Mouse (Mus musculus): ENCODE results near the gene Denr. TPM values are rescaled to one million over a fixed set of nuclear protein-coding genes. Genes with fewer than 3 reads are reported as not detected.

Denr gene
- polyA plus RNA-seq, 1 experiment = 91.3 TPM

DNA sequence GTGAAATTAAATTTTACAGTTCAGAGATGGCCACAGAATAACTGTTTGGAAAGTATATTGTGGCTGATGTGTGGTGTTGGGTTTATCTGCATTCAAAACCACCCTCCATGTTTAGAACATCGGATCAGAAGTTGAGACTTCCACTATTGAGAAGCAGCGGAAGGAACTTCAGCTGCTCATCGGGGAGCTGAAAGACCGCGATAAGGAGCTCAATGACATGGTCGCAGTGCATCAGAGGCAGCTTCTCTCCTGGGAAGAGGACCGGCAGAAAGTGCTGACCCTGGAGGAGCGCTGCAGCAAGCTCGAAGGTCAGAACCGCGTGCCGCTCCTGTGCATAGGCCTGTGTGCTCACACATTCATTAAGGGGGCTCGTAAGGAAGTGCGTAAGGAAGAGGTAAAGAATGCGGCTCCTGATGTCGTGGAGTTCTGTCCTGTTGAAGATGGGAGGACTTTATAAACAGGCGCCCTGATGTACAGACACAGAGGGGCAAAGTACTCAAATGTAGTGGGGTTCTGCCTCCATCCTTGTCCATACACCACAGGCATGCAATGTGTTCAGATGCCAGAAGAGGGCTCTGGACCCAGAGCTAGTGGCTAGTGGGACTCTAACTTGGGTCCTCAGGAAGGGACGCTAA lies 27.1 kb downstream of the Denr start:
- peaks cover 50% of the 10 kb centered on the region for H3K4me1 ChIP-seq
- TF ChIP-seq GATA1 (IDR thresholded peaks at IDR 0.05; ENCODE audit: borderline replicate concordance, low read length) (no peak), FLI1 (IDR thresholded peaks at IDR 0.05; ENCODE audit: low read length) (no peak)
- H3K4me3 ChIP-seq (replicated peaks) = peak overlapping the region; percentile 72

DNA sequence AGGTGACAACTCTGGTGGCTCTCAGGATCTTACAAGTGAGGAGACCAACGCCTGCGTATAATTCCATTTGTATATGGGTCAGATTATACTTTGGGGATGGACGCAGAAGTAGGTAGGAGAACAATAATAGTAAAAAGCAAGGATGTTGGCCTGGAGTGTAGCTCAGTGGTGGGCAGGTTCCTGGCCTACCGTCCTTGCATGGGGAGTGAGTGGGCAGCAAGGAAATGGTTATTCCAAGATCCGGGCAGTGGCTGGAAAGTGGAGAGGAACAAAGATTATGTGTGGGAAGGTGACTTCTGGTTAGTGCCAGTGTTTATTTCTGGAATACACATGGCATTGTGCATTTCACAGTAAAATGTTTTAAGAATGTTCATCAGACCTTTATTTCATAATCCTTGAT lies 29.0 kb downstream of the Denr start:
- no peak overlapping the region for H3K4me3 ChIP-seq (replicated peaks)
- TF ChIP-seq GATA1 (IDR thresholded peaks at IDR 0.05; ENCODE audit: borderline replicate concordance, low read length) (no peak), FLI1 (IDR thresholded peaks at IDR 0.05; ENCODE audit: low read length) (no peak)
- H3K36me3 ChIP-seq (replicated peaks; ENCODE audit: low read length) = peaks cover 5% of the 10 kb centered on the region
- no peaks in the 10 kb centered on the region for H3K9me3 ChIP-seq
- H3K27me3 ChIP-seq (replicated peaks) = peaks cover 2% of the 10 kb centered on the region
- peaks cover 46% of the 10 kb centered on the region for H3K4me1 ChIP-seq

More for the DNA sequence above, 27.1 kb downstream of the Denr start:
- H3K9me3 ChIP-seq = no peaks in the 10 kb centered on the region
- H3K27me3 ChIP-seq (replicated peaks) = peaks cover 2% of the 10 kb centered on the region
- H3K36me3 ChIP-seq (replicated peaks; ENCODE audit: low read length) = peaks cover 5% of the 10 kb centered on the region

DNA sequence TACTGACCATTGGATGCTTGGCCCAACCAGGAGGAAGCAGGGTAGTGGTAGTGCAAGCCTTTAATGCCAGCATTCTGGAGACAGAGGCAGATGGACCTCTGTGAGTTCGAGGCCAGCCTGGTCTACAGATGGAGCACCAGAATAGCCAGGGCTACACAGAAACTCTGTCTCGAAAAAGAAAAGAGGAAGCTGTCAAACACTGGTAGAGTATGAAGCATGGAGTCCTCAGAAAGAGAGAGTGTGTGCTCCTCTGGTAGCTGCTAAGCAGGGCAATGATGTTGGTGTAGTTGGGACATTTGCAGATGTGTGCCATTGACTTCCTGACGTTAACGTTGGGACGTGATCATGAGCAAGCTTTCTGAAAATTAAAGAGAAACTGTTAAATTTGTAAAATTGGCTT lies 31.5 kb downstream of the Denr start:
- TF ChIP-seq FLI1 (IDR thresholded peaks at IDR 0.05; ENCODE audit: low read length) (no peak), GATA1 (IDR thresholded peaks at IDR 0.05; ENCODE audit: borderline replicate concordance, low read length) (no peak)
- peaks cover 32% of the 10 kb centered on the region for H3K4me1 ChIP-seq
- H3K4me3 ChIP-seq (replicated peaks) = no peak overlapping the region
- no peaks in the 10 kb centered on the region for H3K9me3 ChIP-seq
- H3K27me3 ChIP-seq (replicated peaks) = peaks cover 2% of the 10 kb centered on the region
- H3K36me3 ChIP-seq (replicated peaks; ENCODE audit: low read length) = peaks cover 5% of the 10 kb centered on the region

DNA sequence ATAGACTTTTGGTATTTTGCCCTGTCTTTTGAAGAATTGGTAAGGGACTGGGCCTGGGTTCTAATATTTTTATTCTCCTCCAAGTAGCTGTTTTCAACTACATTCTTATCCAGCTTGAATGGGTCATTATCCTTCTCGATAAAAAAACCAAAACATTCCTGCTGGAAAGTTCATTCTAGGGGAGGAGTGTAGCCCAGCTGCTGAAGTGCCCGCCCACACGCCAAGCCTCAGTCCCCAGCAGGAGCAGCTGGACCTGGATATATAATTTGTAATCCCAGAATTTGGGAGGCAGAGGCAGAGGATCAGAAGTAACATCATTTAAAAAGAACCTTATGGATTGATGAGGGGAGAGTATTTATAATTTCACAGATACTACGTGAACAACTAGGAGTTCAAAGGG lies 39.6 kb downstream of the Denr start:
- TF ChIP-seq FLI1 (IDR thresholded peaks at IDR 0.05; ENCODE audit: low read length) (no peak), GATA1 (IDR thresholded peaks at IDR 0.05; ENCODE audit: borderline replicate concordance, low read length) (no peak)

DNA sequence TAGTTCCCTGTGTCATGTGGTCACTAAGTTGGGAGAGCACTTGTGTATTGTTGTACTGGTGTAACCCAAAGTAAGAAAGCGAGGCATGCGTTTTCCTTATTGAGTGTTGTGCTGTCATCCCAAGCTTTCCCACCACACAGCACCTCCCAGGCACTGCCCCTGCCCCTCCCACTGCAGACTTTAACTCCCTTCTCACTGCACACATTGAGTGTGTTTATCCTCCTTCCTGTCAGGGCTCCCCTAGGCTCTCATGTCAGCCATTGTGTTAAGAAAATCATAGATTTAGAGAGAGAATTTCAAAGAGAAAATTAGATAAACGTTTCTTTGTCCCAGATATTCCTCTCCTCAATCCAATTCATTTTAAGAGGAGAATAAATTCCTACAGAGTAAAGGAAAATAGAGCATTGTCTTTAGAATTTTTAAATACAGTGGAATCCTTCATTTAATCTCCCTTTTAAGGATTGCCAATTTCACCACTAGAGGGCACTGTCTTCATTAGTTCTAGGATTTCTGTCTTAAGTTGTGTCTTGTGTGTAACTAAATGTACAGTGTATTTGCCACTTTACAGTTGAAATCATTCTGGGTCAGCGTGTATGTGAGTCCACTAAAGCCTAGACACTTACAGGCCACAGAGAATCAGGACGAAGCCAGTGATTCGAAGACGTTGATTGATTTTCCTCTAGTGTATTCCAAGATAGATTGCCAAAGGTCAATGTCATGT lies 40.2 kb downstream of the Denr start:
- TF ChIP-seq GATA1 (IDR thresholded peaks at IDR 0.05; ENCODE audit: borderline replicate concordance, low read length) (no peak), FLI1 (IDR thresholded peaks at IDR 0.05; ENCODE audit: low read length) (no peak)
- H3K4me1 ChIP-seq = peaks cover 5% of the 10 kb centered on the region
- peaks cover 11% of the 10 kb centered on the region for H3K27me3 ChIP-seq (replicated peaks)
- no peaks in the 10 kb centered on the region for H3K36me3 ChIP-seq (replicated peaks; ENCODE audit: low read length)
- no peaks in the 10 kb centered on the region for H3K9me3 ChIP-seq
- H3K4me3 ChIP-seq (replicated peaks) = no peak overlapping the region

More for the DNA sequence above, 39.6 kb downstream of the Denr start:
- peaks cover 7% of the 10 kb centered on the region for H3K27me3 ChIP-seq (replicated peaks)
- no peaks in the 10 kb centered on the region for H3K9me3 ChIP-seq
- H3K4me1 ChIP-seq = peaks cover 5% of the 10 kb centered on the region
- H3K36me3 ChIP-seq (replicated peaks; ENCODE audit: low read length) = no peaks in the 10 kb centered on the region
- H3K4me3 ChIP-seq (replicated peaks) = no peak overlapping the region

DNA sequence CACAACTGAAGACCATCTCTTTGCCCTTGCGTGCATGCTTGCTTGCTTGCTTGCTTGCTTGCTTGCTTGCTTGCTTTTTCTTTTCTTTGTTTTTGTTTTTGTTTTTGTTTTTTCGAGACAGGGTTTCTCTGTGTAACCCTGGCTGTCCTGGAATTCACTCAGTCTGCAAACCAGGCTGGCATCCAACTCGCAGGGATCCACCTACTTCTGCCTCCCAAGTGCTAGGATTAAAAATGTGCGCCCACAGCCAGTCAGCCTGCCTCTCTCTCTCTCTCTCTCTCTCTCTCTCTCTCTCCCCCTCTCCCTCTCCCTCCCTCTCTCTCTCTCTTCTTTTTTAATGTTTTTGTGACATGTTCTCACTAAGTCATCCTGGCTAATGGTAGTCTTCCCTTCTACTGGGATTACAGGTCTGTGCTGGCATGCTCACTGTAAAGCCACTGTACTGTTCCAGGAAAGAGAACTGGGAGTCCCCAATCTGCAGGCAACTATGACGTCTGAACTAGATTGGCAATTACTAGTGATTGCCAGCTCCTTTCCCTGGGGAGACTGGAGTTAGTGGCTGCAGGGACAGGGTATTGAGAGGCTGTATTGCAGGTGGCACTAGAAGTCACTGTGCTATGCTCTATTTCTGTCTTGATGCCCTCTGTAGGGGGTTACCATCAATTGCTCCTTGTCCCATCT lies 45.5 kb downstream of the Denr start:
- no peaks in the 10 kb centered on the region for H3K9me3 ChIP-seq

DNA sequence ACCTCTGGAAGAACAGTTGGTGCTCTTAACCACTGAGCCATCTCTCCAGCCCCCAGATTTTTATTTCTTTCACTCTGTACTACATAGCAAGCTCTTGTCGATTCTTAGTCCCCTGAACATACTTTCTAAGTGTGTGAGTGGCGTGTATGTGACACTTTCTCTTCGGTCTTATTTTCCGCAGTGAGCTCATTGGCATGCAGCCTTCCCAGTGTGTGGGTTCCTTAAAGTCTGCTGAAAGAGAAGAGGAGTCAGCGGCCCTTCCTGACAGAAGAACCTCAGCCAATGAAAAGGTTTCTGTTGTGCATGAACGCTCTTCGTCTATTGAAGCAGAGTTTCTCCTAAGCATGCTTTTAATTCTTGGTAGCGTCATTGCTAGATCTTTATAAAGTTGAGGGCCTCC lies 50.2 kb downstream of the Denr start:
- TF ChIP-seq FLI1 (IDR thresholded peaks at IDR 0.05; ENCODE audit: low read length) = no peak
- TF ChIP-seq GATA1 (IDR thresholded peaks at IDR 0.05; ENCODE audit: borderline replicate concordance, low read length) = no peak
- Histone ChIP-seq H3K36me3 (replicated peaks; ENCODE audit: low read length) (no peaks in the 10 kb centered on the region), H3K9me3 (no peaks in the 10 kb centered on the region), H3K4me3 (replicated peaks) (no peak overlapping the region), H3K4me1 (no peaks in the 10 kb centered on the region), H3K27me3 (replicated peaks) (peaks cover 15% of the 10 kb centered on the region)

More for the DNA sequence above, 45.5 kb downstream of the Denr start:
- TF ChIP-seq FLI1 (IDR thresholded peaks at IDR 0.05; ENCODE audit: low read length) (no peak), GATA1 (IDR thresholded peaks at IDR 0.05; ENCODE audit: borderline replicate concordance, low read length) (no peak)
- Histone ChIP-seq H3K4me3 (replicated peaks) (no peak overlapping the region), H3K4me1 (no peaks in the 10 kb centered on the region), H3K36me3 (replicated peaks; ENCODE audit: low read length) (no peaks in the 10 kb centered on the region), H3K27me3 (replicated peaks) (peaks cover 22% of the 10 kb centered on the region)

DNA sequence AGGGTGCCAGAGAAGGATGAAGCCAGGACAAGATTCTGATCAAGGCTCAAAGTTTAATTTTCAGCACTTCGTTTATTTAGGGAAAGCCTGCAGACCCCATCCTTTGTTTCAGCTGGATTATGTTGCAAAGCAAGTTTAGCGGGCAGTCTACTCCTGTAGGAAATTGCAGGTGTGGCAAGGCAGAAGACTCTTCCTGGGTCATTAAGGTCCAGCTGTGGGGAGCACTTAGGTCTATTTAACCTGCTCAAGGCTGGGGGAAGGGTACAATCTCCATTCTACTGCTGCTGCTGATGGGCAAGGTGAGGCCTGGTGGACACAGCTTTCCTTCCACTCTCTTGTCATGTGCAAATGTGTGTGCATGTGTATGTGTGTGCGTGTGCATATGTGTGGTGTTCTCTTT lies 52.0 kb downstream of the Denr start:
- H3K4me3 ChIP-seq (replicated peaks) = no peak overlapping the region

DNA sequence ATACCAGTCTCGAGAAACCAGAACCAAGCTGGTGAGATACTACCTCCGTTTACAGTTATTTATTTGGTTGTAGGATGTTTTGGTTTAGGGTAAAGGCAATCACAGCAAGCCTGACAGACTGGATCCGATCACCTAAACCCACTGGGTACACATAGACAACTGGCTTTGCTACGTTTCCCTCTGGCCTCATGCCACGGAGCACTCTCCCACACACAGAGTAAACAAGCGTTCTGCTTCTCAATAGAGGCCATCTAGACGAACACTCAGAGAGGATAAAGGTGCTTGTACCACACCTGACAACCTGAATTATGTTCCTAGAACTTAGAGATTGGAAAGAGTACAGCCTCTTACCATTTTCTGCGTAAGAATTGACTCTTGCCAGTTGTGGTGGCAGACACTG lies 53.2 kb downstream of the Denr start:
- no peak for TF ChIP-seq GATA1 (IDR thresholded peaks at IDR 0.05; ENCODE audit: borderline replicate concordance, low read length)
- TF ChIP-seq FLI1 (IDR thresholded peaks at IDR 0.05; ENCODE audit: low read length) = no peak
- H3K36me3 ChIP-seq (replicated peaks; ENCODE audit: low read length) = no peaks in the 10 kb centered on the region
- H3K27me3 ChIP-seq (replicated peaks) = peaks cover 12% of the 10 kb centered on the region
- H3K9me3 ChIP-seq = no peaks in the 10 kb centered on the region; the same call in 1 of the 2 replicates
- H3K4me3 ChIP-seq (replicated peaks) = no peak overlapping the region
- peaks cover 3% of the 10 kb centered on the region for H3K4me1 ChIP-seq

More for the DNA sequence above, 52.0 kb downstream of the Denr start:
- Histone ChIP-seq H3K4me1 (no peaks in the 10 kb centered on the region; the same call in 1 of the 2 replicates), H3K27me3 (replicated peaks) (peaks cover 17% of the 10 kb centered on the region), H3K9me3 (no peaks in the 10 kb centered on the region; the same call in 1 of the 2 replicates), H3K36me3 (replicated peaks; ENCODE audit: low read length) (no peaks in the 10 kb centered on the region)
- no peak for TF ChIP-seq GATA1 (IDR thresholded peaks at IDR 0.05; ENCODE audit: borderline replicate concordance, low read length)
- TF ChIP-seq FLI1 (IDR thresholded peaks at IDR 0.05; ENCODE audit: low read length) = no peak

DNA sequence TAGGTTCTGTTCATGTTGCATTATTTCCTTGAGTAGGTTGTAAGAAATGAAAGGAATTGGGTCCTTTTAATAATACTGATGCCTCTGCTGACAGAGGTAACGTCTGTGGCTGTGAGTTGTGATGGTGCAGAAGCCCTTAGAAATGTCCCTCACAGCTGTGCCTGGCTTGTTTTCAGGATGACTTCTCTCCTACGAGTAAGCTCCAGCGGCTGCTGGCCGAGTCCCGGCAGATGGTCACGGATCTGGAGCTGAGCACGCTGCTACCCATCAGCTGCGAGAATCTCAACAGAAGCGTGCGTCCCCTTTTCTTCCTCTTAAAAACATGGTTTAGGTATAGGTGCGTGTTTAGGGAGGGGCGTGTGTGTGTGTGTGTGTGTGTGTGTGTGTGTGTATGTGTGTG lies 54.1 kb downstream of the Denr start:
- Histone ChIP-seq H3K4me1 (peaks cover 3% of the 10 kb centered on the region), H3K9me3 (no peaks in the 10 kb centered on the region; the same call in 1 of the 2 replicates), H3K36me3 (replicated peaks; ENCODE audit: low read length) (no peaks in the 10 kb centered on the region), H3K27me3 (replicated peaks) (peaks cover 12% of the 10 kb centered on the region), H3K4me3 (replicated peaks) (no peak overlapping the region)
- TF ChIP-seq FLI1 (IDR thresholded peaks at IDR 0.05; ENCODE audit: low read length) = no peak
- TF ChIP-seq GATA1 (IDR thresholded peaks at IDR 0.05; ENCODE audit: borderline replicate concordance, low read length) = no peak
